In genomic region chr15:25428551-25428950, GRCm38 (mm10) we compare ENCODE assay signal across 8 mouse cellular contexts. TPM values are rescaled to one million over a fixed set of nuclear protein-coding genes. Genes with fewer than 3 reads are reported as not detected.
DNase-seq lines count a peak whose midpoint lies in the region; ATAC-seq lines count a peak whose summit lies in the region.

No protein-coding gene starts in this region.

- 0 out of 2 replicates have a peak, but pooled peaks cover 6% of the 10 kb centered on the region for H3K4me1 ChIP-seq in heart, embryonic 12.5 days (replicated peaks)

- no peaks in the 10 kb centered on the region for H3K9me3 ChIP-seq in heart, embryonic 12.5 days (replicated peaks)

- H3K36me3 ChIP-seq in heart, embryonic 12.5 days, result no peaks in the 10 kb centered on the region

- peak; percentile 56 for DNase-seq in heart, adult 11 months
- peak; percentile 44 to 63 for DNase-seq in right cerebral cortex, adult 2 months (ENCODE audit: low spot score in 2 of 2)
- DNase-seq in right cerebral cortex, postnatal 25 days, result no peak
- DNase-seq in heart, postnatal 10 days, result peak; percentile 43 to 62
- peak; percentile 71 for DNase-seq in retina, postnatal 1 day
- no peak for DNase-seq in ovary, postnatal 10 days (ENCODE audit: low spot score)
- DNase-seq in spleen, postnatal 4 days (ENCODE audit: low spot score in 2 of 2), result no peak

- H3K4me3 ChIP-seq in heart, embryonic 12.5 days, result no peak overlapping the region

- ATAC-seq in heart, embryonic 12.5 days (ENCODE audit: insufficient number of reproducible peaks, low FRiP score), result no peak

- H3K9ac ChIP-seq in heart, embryonic 12.5 days, result no peak overlapping the region

- 42% methylated on average over 7 of the region's 7 CpGs for WGBS in heart, embryonic 12.5 days

- no peaks in the 10 kb centered on the region for H3K27me3 ChIP-seq in heart, embryonic 12.5 days (replicated peaks)

- intact Hi-C loops in heart, postnatal 10 days (cut with DNase I), result loop anchor here (2.0 to 5.0 kb wide), 3 partner anchors 288 to 529 kb away; no protein-coding TSS in a partner anchor

- H3K27ac ChIP-seq in heart, embryonic 12.5 days (ENCODE audit: poor library complexity, severe bottlenecking), result no peak overlapping the region

- H3K4me2 ChIP-seq in heart, embryonic 12.5 days, result no peak overlapping the region

RNA-seq across cellular contexts. Expression of gene Basp1, which starts 15.0 kb away (rescaled TPM):
- 18.4 and 18.6 TPM in 2 replicates for polyA plus RNA-seq in heart, embryonic 12.5 days (2016; fragmentation: Nextera tagmentation; extraction: Ambion mirVana)
- total RNA-seq in heart, postnatal 10 days (2021), result 1 to 10 TPM; 6.7 to 8.4 TPM

Comparison
In these comparisons a context has a peak if more than half of its experiments do, and no peak if none do; other contexts are left out.
1. DNase-seq: peak in heart, adult 11 months (single experiment), right cerebral cortex, adult 2 months (2 of 2), heart, postnatal 10 days (2 of 2) and retina, postnatal 1 day (single experiment); none in right cerebral cortex, postnatal 25 days (single experiment), ovary, postnatal 10 days (single experiment) and spleen, postnatal 4 days (0 of 2).